Mouse (Mus musculus) fat pad, adult 2 months (tissue): Measurements from ENCODE around the gene Evl.

Experiments
- DNase-seq: peaks from one replicate; pipeline ENCODE4 v3.0.0-alpha.2; 2011; ENCODE audit warnings: low read depth, low spot score; ENCODE audit errors: extremely low read depth

Gene Evl

GRCm38 (mm10) chr12:108590131-108590530 lies 35.6 kb downstream of the Evl start:
- DNase-seq: no peak

GRCm38 (mm10) chr12:108591586-108591985 lies 37.1 kb downstream of the Evl start:
- DNase-seq: no peak

- DNase-seq: no peak
Measured at GRCm38 (mm10) chr12:108592866-108593265, 38.3 kb downstream of the Evl start.

GRCm38 (mm10) chr12:108600864-108601263 lies 46.3 kb downstream of the Evl start:
- no peak for DNase-seq

- DNase-seq: no peak
Measured at GRCm38 (mm10) chr12:108601326-108601725, 46.8 kb downstream of the Evl start.

GRCm38 (mm10) chr12:108604546-108604945 lies 50.0 kb downstream of the Evl start:
- DNase-seq: no peak

- DNase-seq: no peak
Measured at GRCm38 (mm10) chr12:108605521-108606281, 51.2 kb downstream of the Evl start.

- no peak for DNase-seq
Measured at GRCm38 (mm10) chr12:108606321-108606720, 51.8 kb downstream of the Evl start.

- no peak for DNase-seq
Measured at GRCm38 (mm10) chr12:108609446-108609845, 54.9 kb downstream of the Evl start.

GRCm38 (mm10) chr12:108610255-108610654 lies 55.7 kb downstream of the Evl start:
- no peak for DNase-seq

- no peak for DNase-seq
Measured at GRCm38 (mm10) chr12:108613081-108613480, 58.6 kb downstream of the Evl start.

- DNase-seq: no peak
Measured at GRCm38 (mm10) chr12:108617511-108617910, 63.0 kb downstream of the Evl start.

- DNase-seq: no peak
Measured at GRCm38 (mm10) chr12:108619853-108620416, 65.4 kb downstream of the Evl start.

GRCm38 (mm10) chr12:108622406-108622805 lies 67.9 kb downstream of the Evl start:
- no peak for DNase-seq

- no peak for DNase-seq
Measured at GRCm38 (mm10) chr12:108629556-108629955, 75.0 kb downstream of the Evl start.

- no peak for DNase-seq
Measured at GRCm38 (mm10) chr12:108630741-108631688, 76.5 kb downstream of the Evl start.

- no peak for DNase-seq
Measured at GRCm38 (mm10) chr12:108632501-108632900, 78.0 kb downstream of the Evl start.

GRCm38 (mm10) chr12:108634031-108634430 lies 79.5 kb downstream of the Evl start:
- DNase-seq: no peak

- DNase-seq: no peak
Measured at GRCm38 (mm10) chr12:108635501-108635900, 81.0 kb downstream of the Evl start.

GRCm38 (mm10) chr12:108637440-108637839 lies 82.9 kb downstream of the Evl start:
- DNase-seq: no peak

- DNase-seq: peak; percentile 21
Measured at GRCm38 (mm10) chr12:108639126-108639525, 84.6 kb downstream of the Evl start.

GRCm38 (mm10) chr12:108642019-108642418 lies 87.5 kb downstream of the Evl start:
- no peak for DNase-seq
